Mouse (Mus musculus) MEL (cell line): ENCODE results near the gene Copz1. TPM values are rescaled to one million over a fixed set of nuclear protein-coding genes. Genes with fewer than 3 reads are reported as not detected.

ENCODE experiments used
- DNase-seq: peaks from one replicate; pipeline ENCODE4 v3.0.0; 2011; ENCODE audit warnings: low read depth, low spot score
- H3K27ac ChIP-seq: 2 replicates; pipeline ENCODE4 v1.5.1; 2012; ENCODE audit warnings: low read depth, mild to moderate bottlenecking, control low read depth, low read length, moderate library complexity; ENCODE audit not compliant: control insufficient read depth
- H3K27me3 ChIP-seq, 2 experiments: fragments of 150-350 bp in 1 of 2; sonication (generic) in 1 of 2; 2 replicates each; pipeline ENCODE4 v1.6.1; 2012; ENCODE audit warnings: low read length in 2 of 2, mild to moderate bottlenecking in 2 of 2, improper control_type of control experiment in 1 of 2, moderate library complexity in 1 of 2; ENCODE audit not compliant: insufficient read depth in 2 of 2, control insufficient read depth in 1 of 2
- H3K36me3 ChIP-seq, 2 experiments: 2 replicates each; pipeline ENCODE4 v1.6.1; 2012 to 2014; ENCODE audit warnings: low read length in 2 of 2, improper control_type of control experiment in 1 of 2, inconsistent platforms in 1 of 2, mild to moderate bottlenecking in 1 of 2; ENCODE audit not compliant: insufficient read depth in 2 of 2, control insufficient read depth in 1 of 2
- H3K4me1 ChIP-seq, 2 experiments: fragments of 150-350 bp in 1 of 2; sonication (generic) in 1 of 2; 2 replicates each; pipeline ENCODE4 v1.6.1; 2012; ENCODE audit warnings: low read length in 2 of 2, improper control_type of control experiment in 1 of 2, mild to moderate bottlenecking in 1 of 2; ENCODE audit not compliant: insufficient read depth in 2 of 2, control insufficient read depth in 1 of 2
- H3K4me3 ChIP-seq, 2 experiments: fragments of 150-350 bp in 1 of 2; sonication (generic) in 1 of 2; 2 replicates each; pipeline ENCODE4 v1.5.1; 2012; ENCODE audit warnings: low read depth in 2 of 2, low read length in 2 of 2, mild to moderate bottlenecking in 2 of 2, moderate library complexity in 2 of 2, control low read depth in 1 of 2, improper control_type of control experiment in 1 of 2; ENCODE audit not compliant: control insufficient read depth in 1 of 2, insufficient read depth in 1 of 2
- H3K79me2 ChIP-seq: 2 replicates; pipeline ENCODE4 v1.6.1; 2012; ENCODE audit warnings: mild to moderate bottlenecking, low read length, moderate library complexity; ENCODE audit not compliant: control insufficient read depth, poor library complexity, insufficient read depth
- H3K9ac ChIP-seq: 2 replicates; pipeline ENCODE4 v1.6.1; 2012; ENCODE audit warnings: low read depth, mild to moderate bottlenecking, control low read depth, low read length, moderate library complexity; ENCODE audit not compliant: control insufficient read depth, poor library complexity, severe bottlenecking
- H3K9me3 ChIP-seq: fragments of 150-350 bp; sonication (generic); replicated peaks from 2 replicates; pipeline ENCODE4 v1.6.1; 2012; ENCODE audit warnings: mild to moderate bottlenecking, low read length, improper control_type of control experiment, moderate library complexity; ENCODE audit not compliant: insufficient read depth
- BHLHE40 ChIP-seq: IDR thresholded peaks from 2 replicates; pipeline ENCODE4 v1.6.1; 2012; ENCODE audit warnings: low read depth, mild to moderate bottlenecking, inconsistent platforms, low read length, improper control_type of control experiment, borderline replicate concordance
- ELF1 ChIP-seq: IDR thresholded peaks from 2 replicates; pipeline ENCODE4 v1.6.1; 2014; ENCODE audit warnings: low read depth, mild to moderate bottlenecking, inconsistent platforms, low read length, improper control_type of control experiment, moderate library complexity
- EP300 ChIP-seq, 2 experiments: IDR thresholded peaks; 2 replicates each; pipeline ENCODE4 v1.6.1; 2011; ENCODE audit warnings: improper control_type of control experiment in 2 of 2, low read length in 2 of 2, low read depth in 1 of 2, mild to moderate bottlenecking in 1 of 2
- ETS1 ChIP-seq: IDR thresholded peaks from 2 replicates; pipeline ENCODE4 v1.6.1; 2012; ENCODE audit warnings: low read depth, mild to moderate bottlenecking, inconsistent platforms, low read length, improper control_type of control experiment, moderate library complexity
- GABPA ChIP-seq: IDR thresholded peaks from 2 replicates; pipeline ENCODE4 v1.6.1; 2012; ENCODE audit warnings: low read depth, mild to moderate bottlenecking, inconsistent platforms, low read length, improper control_type of control experiment, moderate library complexity
- JUND ChIP-seq: IDR thresholded peaks from 2 replicates; pipeline ENCODE4 v1.6.1; 2011; ENCODE audit warnings: low read depth, mild to moderate bottlenecking, improper control_type of control experiment, low read length
- MAFK ChIP-seq: IDR thresholded peaks from 2 replicates; pipeline ENCODE4 v1.6.1; 2011; ENCODE audit warnings: low read depth, mild to moderate bottlenecking, low read length, improper control_type of control experiment, borderline replicate concordance
- MEF2A ChIP-seq: IDR thresholded peaks from 2 replicates; pipeline ENCODE4 v1.6.1; 2014; ENCODE audit warnings: low read depth, mild to moderate bottlenecking, inconsistent platforms, low read length, improper control_type of control experiment; ENCODE audit not compliant: poor library complexity, insufficient replicate concordance, severe bottlenecking; ENCODE audit errors: extremely low read depth
- MXI1 ChIP-seq: IDR thresholded peaks from 2 replicates; pipeline ENCODE4 v1.6.1; 2011; ENCODE audit warnings: mild to moderate bottlenecking, low read depth, low read length, improper control_type of control experiment
- MYB ChIP-seq: IDR thresholded peaks from 2 replicates; pipeline ENCODE4 v1.6.1; 2011; ENCODE audit warnings: mild to moderate bottlenecking, low read depth, low read length, improper control_type of control experiment
- MYC ChIP-seq: IDR thresholded peaks from 2 replicates; pipeline ENCODE4 v1.6.1; 2011; ENCODE audit warnings: low read depth, mild to moderate bottlenecking, low read length, improper control_type of control experiment, moderate library complexity
- NRF1 ChIP-seq: IDR thresholded peaks from 2 replicates; pipeline ENCODE4 v1.6.1; 2014; ENCODE audit warnings: low read depth, mild to moderate bottlenecking, inconsistent platforms, low read length, improper control_type of control experiment, moderate library complexity; ENCODE audit not compliant: poor library complexity, insufficient read depth, severe bottlenecking
- POLR2A ChIP-seq, 2 experiments: IDR thresholded peaks; 2 replicates each; pipeline ENCODE4 v1.6.1; 2011 to 2012; ENCODE audit warnings: low read length in 2 of 2, mild to moderate bottlenecking in 2 of 2, control low read depth in 1 of 2, improper control_type of control experiment in 1 of 2, low read depth in 1 of 2, moderate library complexity in 1 of 2; ENCODE audit not compliant: control insufficient read depth in 1 of 2, insufficient read depth in 1 of 2, poor library complexity in 1 of 2
- POLR2AphosphoS2 ChIP-seq: IDR thresholded peaks from 2 replicates; pipeline ENCODE4 v1.6.1; 2011; ENCODE audit warnings: low read length, improper control_type of control experiment
- SIN3A ChIP-seq: IDR thresholded peaks from 2 replicates; pipeline ENCODE4 v1.6.1; 2012; ENCODE audit warnings: low read length, improper control_type of control experiment, inconsistent platforms
- SMC3 ChIP-seq: IDR thresholded peaks from 2 replicates; pipeline ENCODE4 v1.6.1; 2011; ENCODE audit warnings: low read depth, low read length, improper control_type of control experiment
- TAL1 ChIP-seq: IDR thresholded peaks from 2 replicates; pipeline ENCODE4 v1.6.1; 2012; ENCODE audit warnings: mild to moderate bottlenecking, inconsistent platforms, low read length, moderate library complexity, mixed read lengths
- TBP ChIP-seq: IDR thresholded peaks from 2 replicates; pipeline ENCODE4 v1.8.0; 2011; ENCODE audit warnings: low read depth, low read length, improper control_type of control experiment
- TCF12 ChIP-seq: IDR thresholded peaks from 2 replicates; pipeline ENCODE4 v1.6.1; 2014; ENCODE audit warnings: low read depth, mild to moderate bottlenecking, inconsistent platforms, low read length, improper control_type of control experiment, moderate library complexity
- UBTF ChIP-seq: IDR thresholded peaks from 2 replicates; pipeline ENCODE4 v1.6.1; 2012; ENCODE audit warnings: low read depth, mild to moderate bottlenecking, inconsistent platforms, low read length, improper control_type of control experiment, moderate library complexity, borderline replicate concordance; ENCODE audit not compliant: insufficient read depth
- USF1 ChIP-seq: IDR thresholded peaks from 2 replicates; pipeline ENCODE4 v1.6.1; 2014; ENCODE audit warnings: low read depth, mild to moderate bottlenecking, inconsistent platforms, low read length, improper control_type of control experiment, moderate library complexity
- polyA plus RNA-seq, 2 experiments: library from polyadenylated mRNA; stranded (reverse) in 1 of 2; unstranded in 1 of 2; fragments of >175 nt in 1 of 2; fragments of >200 nt in 1 of 2; gene quantifications; 2 replicates each; pipeline versions ENCODE4 v1.2.1 to v1.2.4; 2012; ENCODE audit warnings: low replicate concordance in 2 of 2, low read depth in 1 of 2; ENCODE audit not compliant: insufficient read length in 2 of 2, insufficient read depth in 1 of 2, missing spikeins in 1 of 2
- total RNA-seq: library from RNA; depleted of rRNA; stranded (reverse); fragments of 300-350 nt; gene quantifications from 2 replicates; pipeline ENCODE4 v1.2.3, GENCODE M21; 2012

The Copz1 gene
- total and polyA plus RNA-seq, 3 experiments = 46.7 to 822 (median 117) TPM

- DNase-seq = no peak
- Histone ChIP-seq H3K27ac (no peak overlapping the region), H3K27me3 (no peaks in the 10 kb centered on the region), H3K79me2 (no peaks in the 10 kb centered on the region), H3K4me1 (no peaks in the 10 kb centered on the region), H3K9ac (no peak overlapping the region), H3K9me3 (no peaks in the 10 kb centered on the region), H3K4me3 (no peak overlapping the region), H3K36me3 (no peaks in the 10 kb centered on the region)
- TF ChIP-seq SMC3 (no peak), POLR2A (IDR thresholded peaks at IDR 0.05; ENCODE audit: control insufficient read depth in 1 of 2, insufficient read depth in 1 of 2, low read depth in 1 of 2, low read length in 2 of 2, poor library complexity in 1 of 2) (no peak), MAFK (no peak), ETS1 (no peak), JUND (no peak), TAL1 (no peak), TBP (no peak), POLR2AphosphoS2 (no peak), MXI1 (no peak)
Measured at GRCm38 (mm10) chr15:103298861-103299616, 26.5 kb downstream of the Copz1 start.

DNA sequence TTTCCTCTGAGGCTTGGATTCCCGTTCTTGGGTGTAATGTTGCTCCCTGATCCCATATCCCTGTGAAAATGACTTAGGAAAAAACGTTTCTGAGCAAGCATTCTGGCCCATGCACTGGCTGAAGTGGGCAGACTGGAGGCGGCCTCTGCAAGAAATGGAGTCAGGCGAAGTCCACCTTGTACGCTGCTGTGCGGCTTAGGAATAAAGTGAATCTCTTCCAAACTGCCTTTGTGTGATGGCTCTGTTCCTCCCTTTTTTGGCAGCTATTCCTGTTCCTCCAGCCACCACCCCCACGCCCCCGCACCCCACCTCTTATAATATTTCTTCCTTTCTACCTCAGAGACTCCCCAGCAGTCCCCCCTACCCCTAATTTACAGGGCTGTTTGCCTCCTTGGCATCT lies 27.1 kb downstream of the Copz1 start:
- no peak overlapping the region for H3K4me3 ChIP-seq
- H3K9me3 ChIP-seq = no peaks in the 10 kb centered on the region
- no peak overlapping the region for H3K27ac ChIP-seq
- no peak for DNase-seq
- TF ChIP-seq EP300 (IDR thresholded peaks at IDR 0.05; ENCODE audit: low read depth in 1 of 2, low read length in 2 of 2) (no peak), BHLHE40 (no peak), UBTF (no peak), NRF1 (no peak), JUND (no peak), TAL1 (no peak), SIN3A (no peak), GABPA (no peak), MEF2A (no peak), SMC3 (no peak), TCF12 (no peak), MYB (no peak), MYC (no peak), POLR2AphosphoS2 (no peak), ELF1 (no peak), ETS1 (no peak), POLR2A (IDR thresholded peaks at IDR 0.05; ENCODE audit: control insufficient read depth in 1 of 2, insufficient read depth in 1 of 2, low read depth in 1 of 2, low read length in 2 of 2, poor library complexity in 1 of 2) (no peak), USF1 (no peak)
- H3K36me3 ChIP-seq = no peaks in the 10 kb centered on the region
- H3K9ac ChIP-seq = no peak overlapping the region
- no peaks in the 10 kb centered on the region for H3K79me2 ChIP-seq
- no peaks in the 10 kb centered on the region for H3K27me3 ChIP-seq
- H3K4me1 ChIP-seq = no peaks in the 10 kb centered on the region
